Mouse (Mus musculus) E14TG2a.4 (cell line): Measurements from ENCODE around the gene Zranb3.

Experiments
- CTCF ChIP-seq: conservative IDR thresholded peaks from 2 replicates; pipeline ENCODE4 v1.5.1; 2014; ENCODE audit warnings: low read length
- NANOG ChIP-seq: IDR thresholded peaks from 2 replicates; pipeline ENCODE4 v1.6.1; 2014; ENCODE audit warnings: borderline replicate concordance, low read length, mixed read lengths
- POU5F1 ChIP-seq: IDR thresholded peaks from 2 replicates; pipeline ENCODE4 v1.6.1; 2014; ENCODE audit warnings: low read length, borderline replicate concordance

- TF ChIP-seq CTCF (no peak), NANOG (no peak), POU5F1 (no peak)
These were observed 187.5 kb downstream of the Zranb3 start for GRCm38 (mm10) chr1:127915316-127915715.
